Mouse (Mus musculus) kidney, adult 18-20 months (tissue): ENCODE measurements around the gene Isg20l2.

ENCODE experiments used
- DNase-seq: peaks from one replicate; pipeline ENCODE4 v3.0.0; 2021

Isg20l2 gene

GRCm38 (mm10) chr3:87913891-87914290 lies 16.2 kb upstream of the Isg20l2 start:
- no peak for DNase-seq

GRCm38 (mm10) chr3:87916990-87917389 lies 13.1 kb upstream of the Isg20l2 start:
- no peak for DNase-seq

- DNase-seq, result no peak
These were observed 11.6 kb upstream of the Isg20l2 start for GRCm38 (mm10) chr3:87918551-87918950.

- peak; percentile 76 for DNase-seq
These were observed 10.6 kb upstream of the Isg20l2 start, which contains the start of gene Mrpl24 for GRCm38 (mm10) chr3:87919336-87920108. Gene Mrpl24, plus strand, starts transcription at chr3:87919506.

GRCm38 (mm10) chr3:87920270-87920943 lies 9.7 kb upstream of the Isg20l2 start:
- no peak for DNase-seq

- no peak for DNase-seq
These were observed 5.1 kb upstream of the Isg20l2 start for GRCm38 (mm10) chr3:87924996-87925395.

- DNase-seq, result no peak
These were observed 2.7 kb upstream of the Isg20l2 start for GRCm38 (mm10) chr3:87927452-87927851.

- DNase-seq, result no peak
These were observed 605 bp upstream of the Isg20l2 start for GRCm38 (mm10) chr3:87929341-87930077.

GRCm38 (mm10) chr3:87934026-87934425 lies 3.9 kb downstream of the Isg20l2 start:
- DNase-seq, result no peak

GRCm38 (mm10) chr3:87934501-87934900 lies 4.4 kb downstream of the Isg20l2 start:
- no peak for DNase-seq

GRCm38 (mm10) chr3:87935201-87935600 lies 5.1 kb downstream of the Isg20l2 start:
- no peak for DNase-seq

- peak; percentile 77 for DNase-seq
These were observed 5.7 kb downstream of the Isg20l2 start for GRCm38 (mm10) chr3:87935776-87936175.

- no peak for DNase-seq
These were observed 10.5 kb downstream of the Isg20l2 start for GRCm38 (mm10) chr3:87940611-87941010.

- no peak for DNase-seq
These were observed 12.4 kb downstream of the Isg20l2 start for GRCm38 (mm10) chr3:87942471-87942870.

GRCm38 (mm10) chr3:87943586-87943985 lies 13.5 kb downstream of the Isg20l2 start:
- DNase-seq, result no peak

- DNase-seq, result no peak
These were observed 14.9 kb downstream of the Isg20l2 start for GRCm38 (mm10) chr3:87944838-87945600.

- no peak for DNase-seq
These were observed 15.8 kb downstream of the Isg20l2 start for GRCm38 (mm10) chr3:87945781-87946540.

- DNase-seq, result no peak
These were observed 16.4 kb downstream of the Isg20l2 start for GRCm38 (mm10) chr3:87946541-87946860.

- DNase-seq, result no peak
These were observed 17.1 kb downstream of the Isg20l2 start for GRCm38 (mm10) chr3:87947056-87947810.

- DNase-seq, result no peak
These were observed 17.7 kb downstream of the Isg20l2 start for GRCm38 (mm10) chr3:87947811-87948199.
